Mouse (Mus musculus) hindbrain, embryonic 12.5 days (tissue): ENCODE results near the gene Gm28374. TPM values are rescaled to one million over a fixed set of nuclear protein-coding genes. Genes with fewer than 3 reads are reported as not detected.
A peak's percentile ranks its signal among the peaks of the same experiment; 100 is the strongest.

Source experiments
- ATAC-seq: fragments of 200-750 bp; cut with Nextera tagmentation; 2 replicates; pipeline ENCODE4 v1.8.0; 2017; ENCODE audit warnings: moderate TSS enrichment; ENCODE audit not compliant: low FRiP score
- H3K27ac ChIP-seq: fragments of 300-500 bp; sonication (generic); 2 replicates; pipeline ENCODE4 v1.5.1; 2016; ENCODE audit warnings: mild to moderate bottlenecking
- H3K27me3 ChIP-seq: fragments of 300-500 bp; sonication (generic); 2 replicates; pipeline ENCODE4 v1.6.1; 2016; ENCODE audit warnings: mild to moderate bottlenecking
- H3K36me3 ChIP-seq: fragments of 300-500 bp; sonication (generic); 2 replicates; pipeline ENCODE4 v1.6.1; 2016; ENCODE audit warnings: mild to moderate bottlenecking
- H3K4me1 ChIP-seq: fragments of 300-500 bp; sonication (generic); 2 replicates; pipeline ENCODE4 v1.6.1; 2016
- H3K4me2 ChIP-seq: fragments of 300-500 bp; sonication (generic); replicated peaks from 2 replicates; pipeline ENCODE4 v1.6.1; 2016; ENCODE audit warnings: mild to moderate bottlenecking
- H3K4me3 ChIP-seq: fragments of 300-500 bp; sonication (generic); 2 replicates; pipeline ENCODE4 v1.5.1; 2016; ENCODE audit warnings: mild to moderate bottlenecking
- H3K9ac ChIP-seq: fragments of 300-500 bp; sonication (generic); 2 replicates; pipeline ENCODE4 v1.6.1; 2016; ENCODE audit warnings: mild to moderate bottlenecking, moderate library complexity
- H3K9me3 ChIP-seq: fragments of 300-500 bp; sonication (generic); replicated peaks from 2 replicates; pipeline ENCODE4 v1.6.1; 2016; ENCODE audit warnings: mild to moderate bottlenecking
- WGBS: fragments of 180-500 bp; shearing (Covaris S2); methylation state at CpG from one replicate; pipeline ENCODE4 v1.1.7; 2016; 5-methylcytosine and 5-hydroxymethylcytosine counted together
- polyA plus RNA-seq: library from polyadenylated mRNA; unstranded; fragments of >200 nt; fragmentation: Nextera tagmentation; extraction: Ambion mirVana; gene quantifications from 2 replicates; pipeline ENCODE4 v1.2.1, GENCODE M21; 2016

Gene Gm28374
- polyA plus RNA-seq, 1 experiment from 2014 or later = 2.5 TPM

GRCm38 (mm10) chr19:6061641-6062302 lies 20.3 kb downstream of the Gm28374 start:
- Histone ChIP-seq H3K4me2 (peak overlapping the region; percentile 94), H3K27ac (peak overlapping the region; percentile 95), H3K9me3 (no peaks in the 10 kb centered on the region), H3K36me3 (peaks cover 15% of the 10 kb centered on the region), H3K9ac (peak overlapping the region; percentile 91), H3K4me3 (peak overlapping the region; percentile 85), H3K4me1 (peaks cover 46% of the 10 kb centered on the region), H3K27me3 (no peaks in the 10 kb centered on the region)
- ATAC-seq = no peak
- WGBS = 2% methylated on average over 44 of the region's 44 CpGs

- Histone ChIP-seq H3K4me2 (peak within 1 kb of the TSS; percentile 94), H3K4me1 (peaks cover 46% of the 10 kb centered on the region), H3K9ac (peak within 1 kb of the TSS; percentile 91), H3K27me3 (no peaks in the 10 kb centered on the region), H3K9me3 (no peaks in the 10 kb centered on the region), H3K27ac (peak within 1 kb of the TSS; percentile 95), H3K4me3 (peak within 1 kb of the TSS; percentile 85), H3K36me3 (peaks cover 15% of the 10 kb centered on the region)
- under 1% methylated on average over 58 of the region's 58 CpGs for WGBS
- peak; percentile 52 for ATAC-seq
Measured at GRCm38 (mm10) chr19:6061021-6061533, 21.0 kb downstream of the Gm28374 start, which contains the start of gene Znhit2. Gene Znhit2 (plus strand): TSS chr19:6061192.

DNA sequence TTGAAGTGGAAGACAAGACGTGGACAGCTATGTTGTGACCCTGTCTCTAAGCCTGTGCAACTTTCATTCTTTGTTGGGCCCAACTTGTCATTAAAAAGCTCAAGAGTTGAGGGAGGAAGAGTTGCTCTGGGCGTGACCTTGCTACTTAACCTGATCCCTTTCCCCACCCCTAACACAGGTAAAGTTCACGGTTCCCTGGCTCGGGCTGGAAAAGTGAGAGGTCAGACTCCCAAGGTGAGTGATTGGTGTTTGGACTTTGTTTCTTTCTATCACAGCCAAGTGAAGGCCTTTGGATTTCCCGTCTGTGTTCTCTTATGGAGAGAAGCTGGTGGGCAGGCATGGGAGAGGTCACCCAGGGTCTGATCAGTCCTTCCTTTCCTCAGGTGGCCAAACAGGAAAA lies 23.1 kb downstream of the Gm28374 start:
- Histone ChIP-seq H3K9me3 (no peaks in the 10 kb centered on the region), H3K4me3 (peak overlapping the region; percentile 88; the same call in 1 of the 2 replicates), H3K4me1 (peaks cover 41% of the 10 kb centered on the region), H3K27ac (no peak overlapping the region), H3K9ac (peak overlapping the region; percentile 89), H3K27me3 (no peaks in the 10 kb centered on the region), H3K36me3 (peaks cover 34% of the 10 kb centered on the region), H3K4me2 (peak overlapping the region; percentile 87)
- WGBS = 90% methylated on average over 5 of the region's 5 CpGs
- ATAC-seq = no peak

DNA sequence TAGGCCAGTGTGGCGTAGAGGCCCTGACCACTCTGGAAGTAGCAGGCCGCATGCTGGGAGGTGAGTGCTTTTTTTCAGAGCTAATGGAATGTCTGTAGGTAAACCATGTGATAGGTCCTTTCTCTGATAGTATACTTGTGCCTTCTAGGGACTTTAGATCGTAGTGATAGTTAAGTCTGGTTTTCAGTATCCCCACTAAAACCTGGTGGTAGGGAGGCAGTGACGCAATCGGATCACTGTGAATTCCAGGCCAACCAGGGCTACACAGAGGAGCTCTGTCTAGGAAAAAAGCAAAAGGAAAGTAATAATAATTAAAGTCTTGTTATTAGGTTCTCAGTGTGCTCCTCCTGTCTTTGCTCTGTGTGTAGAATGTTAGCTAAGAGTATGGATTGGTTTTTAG lies 23.5 kb downstream of the Gm28374 start:
- no peak for ATAC-seq
- peak overlapping the region; percentile 80; the same call in 1 of the 2 replicates for H3K27ac ChIP-seq
- H3K9ac ChIP-seq = peak overlapping the region; percentile 89
- 42% methylated on average over 5 of the region's 5 CpGs for WGBS
- H3K36me3 ChIP-seq = peaks cover 34% of the 10 kb centered on the region
- no peaks in the 10 kb centered on the region for H3K9me3 ChIP-seq
- no peaks in the 10 kb centered on the region for H3K27me3 ChIP-seq
- peak overlapping the region; percentile 88 for H3K4me3 ChIP-seq
- H3K4me1 ChIP-seq = peaks cover 39% of the 10 kb centered on the region
- H3K4me2 ChIP-seq = peak overlapping the region; percentile 87

DNA sequence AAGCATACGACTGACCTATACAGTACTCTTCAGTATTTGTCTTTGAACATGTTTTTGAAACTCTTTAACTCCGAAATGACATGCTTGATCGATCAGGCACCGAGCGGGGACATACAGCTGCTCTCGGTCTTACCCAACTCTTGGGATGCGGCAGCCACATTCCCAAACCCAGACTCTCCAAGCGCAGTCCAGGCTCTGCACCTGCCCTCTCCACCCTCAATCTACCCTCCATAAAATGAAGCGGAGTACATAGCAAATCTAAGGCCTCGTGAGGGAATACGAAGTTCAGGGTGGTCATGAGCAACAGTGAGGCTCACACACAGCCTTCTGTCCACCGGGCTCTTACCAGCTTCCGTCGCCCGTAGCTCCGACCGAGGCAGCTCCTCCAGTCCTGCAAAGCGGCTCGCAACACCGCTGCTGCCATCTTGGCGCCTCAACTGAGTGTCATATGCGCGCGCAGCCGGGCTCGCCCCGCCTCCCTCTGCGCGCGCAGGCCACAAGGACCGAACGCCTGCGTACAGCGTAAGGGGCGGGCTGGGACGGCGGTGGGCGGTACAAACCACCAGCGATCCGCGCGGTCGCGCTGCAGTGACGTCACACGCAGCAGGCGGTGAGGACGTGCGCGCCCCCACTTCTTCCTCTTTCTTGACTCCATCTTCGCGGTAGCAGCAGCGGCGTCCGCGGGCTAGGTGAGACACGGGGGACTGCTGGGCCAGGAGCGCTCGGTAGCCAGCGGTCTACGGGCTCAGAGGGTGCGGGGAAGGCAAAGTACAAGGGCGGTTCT lies 24.6 kb downstream of the Gm28374 start, which contains the start of the genes Mrpl49 and Fau:
Gene Mrpl49, minus strand, starts transcription at position 473 of the 784 bp plus-strand sequence.
Gene Fau, plus strand, starts transcription at position 532 of the 784 bp plus-strand sequence.
- no peaks in the 10 kb centered on the region for H3K27me3 ChIP-seq
- peak within 1 kb of the TSS; percentile 87 for H3K4me2 ChIP-seq
- ATAC-seq = peak; percentile 86
- peak within 1 kb of the TSS; percentile 88 for H3K4me3 ChIP-seq
- H3K4me1 ChIP-seq = peaks cover 29% of the 10 kb centered on the region
- WGBS = under 1% methylated on average over 62 of the region's 63 CpGs
- peaks cover 43% of the 10 kb centered on the region for H3K36me3 ChIP-seq
- no peaks in the 10 kb centered on the region for H3K9me3 ChIP-seq
- peak within 1 kb of the TSS; percentile 80 for H3K27ac ChIP-seq
- peak within 1 kb of the TSS; percentile 89 for H3K9ac ChIP-seq

GRCm38 (mm10) chr19:6056696-6057095 lies 25.4 kb downstream of the Gm28374 start:
- ATAC-seq = no peak
- no peaks in the 10 kb centered on the region for H3K27me3 ChIP-seq
- peaks cover 51% of the 10 kb centered on the region for H3K36me3 ChIP-seq
- H3K4me2 ChIP-seq = peak overlapping the region; percentile 87
- 66% methylated on average over 4 of the region's 4 CpGs for WGBS
- no peak overlapping the region for H3K27ac ChIP-seq
- no peaks in the 10 kb centered on the region for H3K9me3 ChIP-seq
- peak overlapping the region; percentile 88 for H3K4me3 ChIP-seq
- H3K4me1 ChIP-seq = peaks cover 21% of the 10 kb centered on the region
- H3K9ac ChIP-seq = peak overlapping the region; percentile 89; the same call in 1 of the 2 replicates

- ATAC-seq = no peak
- WGBS = 88% methylated on average over 5 of the region's 5 CpGs
- Histone ChIP-seq H3K27me3 (no peaks in the 10 kb centered on the region), H3K27ac (no peak overlapping the region), H3K36me3 (peaks cover 70% of the 10 kb centered on the region), H3K4me1 (peaks cover 18% of the 10 kb centered on the region), H3K9me3 (no peaks in the 10 kb centered on the region), H3K4me2 (no peak overlapping the region), H3K4me3 (no peak overlapping the region), H3K9ac (no peak overlapping the region)
Measured at GRCm38 (mm10) chr19:6054296-6054695, 27.8 kb downstream of the Gm28374 start.

- Histone ChIP-seq H3K36me3 (peaks cover 76% of the 10 kb centered on the region), H3K27ac (no peak overlapping the region), H3K4me2 (no peak overlapping the region), H3K4me3 (no peak overlapping the region), H3K4me1 (peaks cover 23% of the 10 kb centered on the region), H3K27me3 (no peaks in the 10 kb centered on the region), H3K9ac (no peak overlapping the region), H3K9me3 (no peaks in the 10 kb centered on the region)
- ATAC-seq = no peak
- 92% methylated on average over 7 of the region's 7 CpGs for WGBS
Measured at GRCm38 (mm10) chr19:6052516-6052915, 29.5 kb downstream of the Gm28374 start.

GRCm38 (mm10) chr19:6048681-6049410 lies 33.2 kb downstream of the Gm28374 start:
- H3K4me3 ChIP-seq = 0 out of 2 replicates have a peak overlapping the region, but pooled peaks have one; percentile 2

GRCm38 (mm10) chr19:6047899-6048166 lies 34.2 kb downstream of the Gm28374 start:
- no peak overlapping the region for H3K27ac ChIP-seq
- H3K36me3 ChIP-seq = peaks cover 47% of the 10 kb centered on the region
- WGBS = 90% methylated on average over 8 of the region's 8 CpGs
- H3K4me1 ChIP-seq = peaks cover 25% of the 10 kb centered on the region
- H3K27me3 ChIP-seq = no peaks in the 10 kb centered on the region
- peak overlapping the region; percentile 96 for H3K4me3 ChIP-seq
- peak overlapping the region; percentile 90 for H3K9ac ChIP-seq
- ATAC-seq = no peak
- peak overlapping the region; percentile 95 for H3K4me2 ChIP-seq
- no peaks in the 10 kb centered on the region for H3K9me3 ChIP-seq

More at GRCm38 (mm10) chr19:6048681-6049410, 33.2 kb downstream of the Gm28374 start:
- ATAC-seq = no peak
- Histone ChIP-seq H3K27ac (no peak overlapping the region), H3K36me3 (peaks cover 56% of the 10 kb centered on the region), H3K27me3 (no peaks in the 10 kb centered on the region), H3K4me2 (no peak overlapping the region), H3K9ac (no peak overlapping the region), H3K4me1 (peaks cover 25% of the 10 kb centered on the region), H3K9me3 (no peaks in the 10 kb centered on the region)
- 90% methylated on average over 11 of the region's 11 CpGs for WGBS

- peaks cover 25% of the 10 kb centered on the region for H3K4me1 ChIP-seq
- peak overlapping the region; percentile 95 for H3K4me2 ChIP-seq
- no peaks in the 10 kb centered on the region for H3K27me3 ChIP-seq
- peak overlapping the region; percentile 96 for H3K4me3 ChIP-seq
- no peaks in the 10 kb centered on the region for H3K9me3 ChIP-seq
- peaks cover 41% of the 10 kb centered on the region for H3K36me3 ChIP-seq
- peak overlapping the region; percentile 99 for H3K27ac ChIP-seq
- peak; percentile 35 for ATAC-seq
- WGBS = 2% methylated on average over 34 of the region's 44 CpGs
- H3K9ac ChIP-seq = peak overlapping the region; percentile 90
Measured at GRCm38 (mm10) chr19:6047154-6047898, 34.7 kb downstream of the Gm28374 start.
